Mouse (Mus musculus) hindbrain, postnatal 0 days (tissue): Measurements from ENCODE around the gene Ap4b1. TPM values are rescaled to one million over a fixed set of nuclear protein-coding genes. Genes with fewer than 3 reads are reported as not detected.

Experiments used
- ATAC-seq: fragments of 200-750 bp; cut with Nextera tagmentation; 2 replicates; pipeline ENCODE4 v1.8.0; 2017; ENCODE audit warnings: mild to moderate bottlenecking, moderate TSS enrichment, moderate library complexity
- DNase-seq: peaks from one replicate; pipeline ENCODE4 v3.0.0-alpha.2; 2015; ENCODE audit warnings: low spot score
- H3K27ac ChIP-seq: fragments of 300-500 bp; sonication (generic); 2 replicates; pipeline ENCODE4 v1.5.1; 2014; ENCODE audit warnings: mild to moderate bottlenecking
- H3K27me3 ChIP-seq: fragments of 300-500 bp; sonication (generic); 2 replicates; pipeline ENCODE4 v1.6.1; 2014; ENCODE audit warnings: low read length, mixed read lengths; ENCODE audit not compliant: insufficient read depth
- H3K36me3 ChIP-seq: fragments of 300-500 bp; sonication (generic); 2 replicates; pipeline ENCODE4 v1.6.1; 2014; ENCODE audit warnings: low read length, mixed read lengths; ENCODE audit not compliant: insufficient read depth
- H3K4me1 ChIP-seq: fragments of 300-500 bp; sonication (generic); 2 replicates; pipeline ENCODE4 v1.6.1; 2014; ENCODE audit warnings: antibody characterized with exemption, low read length, mixed read lengths; ENCODE audit not compliant: insufficient read depth
- H3K4me2 ChIP-seq: fragments of 300-500 bp; sonication (generic); 2 replicates; pipeline ENCODE4 v1.6.1; 2014; ENCODE audit warnings: low read depth, mild to moderate bottlenecking, low read length, moderate library complexity, mixed read lengths
- H3K4me3 ChIP-seq: fragments of 300-500 bp; sonication (generic); 2 replicates; pipeline ENCODE4 v1.5.1; 2014; ENCODE audit warnings: low read length
- H3K9ac ChIP-seq: fragments of 300-500 bp; sonication (generic); replicated peaks from 2 replicates; pipeline ENCODE4 v1.6.1; 2014; ENCODE audit warnings: mild to moderate bottlenecking, low read length, moderate library complexity, mixed read lengths
- H3K9me3 ChIP-seq: fragments of 300-500 bp; sonication (generic); 2 replicates; pipeline ENCODE4 v1.6.1; 2016; ENCODE audit warnings: low read length, mixed read lengths
- CTCF ChIP-seq: IDR thresholded peaks from 2 replicates; pipeline ENCODE4 v1.5.1; 2016; ENCODE audit warnings: antibody characterized with exemption, control low read depth, low read depth
- WGBS: fragments of 180-500 bp; shearing (Covaris S2); extraction: QIAGEN DNeasy Blood & Tissue Kit; methylation state at CpG from one replicate; pipeline ENCODE4 v1.1.7; 2014; 5-methylcytosine and 5-hydroxymethylcytosine counted together
- polyA plus RNA-seq: library from polyadenylated mRNA; unstranded; fragments of >200 nt; fragmentation: Nextera tagmentation; extraction: Ambion mirVana; gene quantifications from 2 replicates; pipeline ENCODE4 v1.2.1, GENCODE M21; 2015
- total RNA-seq: library from RNA; depleted of rRNA; stranded (reverse); fragments of >200 nt; gene quantifications from 2 replicates; pipeline ENCODE4 v1.2.3, GENCODE M21; 2014

The Ap4b1 gene
- total and polyA plus RNA-seq, 2 experiments from 2014 or later = 16.4 to 25.8 TPM

DNA sequence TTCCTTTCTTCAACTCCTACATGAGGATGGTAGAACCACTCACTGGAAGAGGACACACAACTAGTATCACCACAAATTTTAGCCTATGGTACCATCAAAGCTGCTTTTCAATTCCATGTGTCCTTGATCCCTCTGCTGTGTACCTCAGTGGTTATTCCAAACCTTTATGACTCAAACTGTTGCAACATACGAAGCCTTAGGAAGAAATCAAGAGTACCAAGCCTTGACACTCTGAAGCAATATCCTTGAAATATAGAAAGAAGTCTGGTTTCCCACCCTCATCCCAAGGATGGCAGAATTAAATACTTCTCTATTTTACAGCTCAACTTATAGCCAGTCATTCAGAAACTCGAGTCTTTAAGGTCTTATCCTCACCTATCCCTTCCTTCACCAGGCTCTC, 12.9 kb upstream of the Ap4b1 start:
- no peak for ATAC-seq
- no peaks in the 10 kb centered on the region for H3K36me3 ChIP-seq
- 67% methylated on average over 2 of the region's 2 CpGs for WGBS

DNA sequence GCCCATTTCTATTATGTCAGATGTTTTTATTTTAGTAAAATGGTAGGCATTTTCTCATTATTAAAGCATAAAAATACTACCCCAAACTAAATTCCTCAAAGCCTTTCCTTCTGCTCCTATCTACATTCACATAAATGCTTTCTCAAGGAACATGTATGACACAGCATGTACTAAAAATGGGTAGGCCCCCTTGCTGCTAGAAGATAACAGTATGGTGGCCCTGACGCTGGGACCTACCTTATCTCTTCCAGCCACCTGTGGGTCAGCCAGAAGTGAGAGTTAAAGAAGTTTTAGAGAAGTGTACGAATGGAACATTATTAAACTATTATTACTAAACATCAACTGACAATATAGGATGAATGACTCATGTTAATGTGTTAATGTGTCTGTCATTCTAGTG, 9.8 kb upstream of the Ap4b1 start:
- H3K9ac ChIP-seq = no peak overlapping the region
- DNase-seq (no peak), ATAC-seq (no peak)
- TF ChIP-seq CTCF = no peak
- no peaks in the 10 kb centered on the region for H3K4me1 ChIP-seq
- no peak overlapping the region for H3K4me2 ChIP-seq
- no peaks in the 10 kb centered on the region for H3K27me3 ChIP-seq
- H3K36me3 ChIP-seq = peaks cover 17% of the 10 kb centered on the region
- no peak overlapping the region for H3K4me3 ChIP-seq
- 79% methylated on average over 2 of the region's 2 CpGs for WGBS
- no peak overlapping the region for H3K27ac ChIP-seq
- no peaks in the 10 kb centered on the region for H3K9me3 ChIP-seq

More for the DNA sequence above, 12.9 kb upstream of the Ap4b1 start:
- Histone ChIP-seq H3K9me3 (no peaks in the 10 kb centered on the region), H3K4me2 (no peak overlapping the region), H3K4me3 (no peak overlapping the region), H3K27ac (no peak overlapping the region), H3K9ac (no peak overlapping the region), H3K27me3 (no peaks in the 10 kb centered on the region), H3K4me1 (no peaks in the 10 kb centered on the region)
- no peak for TF ChIP-seq CTCF
- DNase-seq = no peak

DNA sequence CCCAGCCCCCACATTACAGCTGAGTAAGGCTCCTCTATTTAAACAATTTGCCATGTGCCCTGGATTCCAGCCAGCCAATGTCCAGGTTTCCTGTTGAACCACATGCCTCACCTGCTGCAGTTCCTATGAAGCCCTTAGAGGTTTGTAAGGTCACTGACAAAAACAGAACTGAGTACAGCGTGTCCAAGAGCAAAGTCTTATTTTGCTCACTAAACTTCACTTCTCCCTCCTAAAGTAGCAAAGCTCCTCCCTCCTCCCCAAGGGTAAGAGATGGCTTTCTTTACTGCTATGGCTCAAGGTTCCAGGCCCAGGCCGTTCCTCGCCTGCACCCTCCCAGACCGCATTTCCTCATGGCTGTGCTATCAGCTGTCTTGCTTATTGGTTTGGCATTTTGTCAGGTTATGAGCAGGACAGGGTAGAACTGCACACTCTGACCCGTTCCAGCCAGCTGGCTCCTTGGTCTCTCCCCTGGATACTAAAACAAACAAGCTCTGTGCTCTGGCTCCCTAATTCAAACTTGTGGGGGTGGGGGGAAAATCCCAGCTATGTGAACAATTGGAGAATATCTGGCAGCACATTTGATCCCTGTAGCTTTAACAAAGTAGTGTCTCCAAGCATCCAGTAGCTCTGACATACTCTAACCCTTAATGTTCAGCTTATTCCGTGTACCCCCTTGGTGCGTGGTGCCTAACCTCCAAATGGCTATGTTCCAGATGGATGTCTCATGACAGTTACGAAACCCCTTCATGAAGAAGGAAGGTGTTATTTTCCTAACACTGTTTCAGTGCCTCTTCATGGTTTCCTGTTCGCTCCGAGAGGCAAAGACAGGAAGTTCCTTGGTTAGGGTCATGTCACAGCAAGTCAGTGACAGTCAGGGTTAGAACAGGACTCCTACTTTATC, 7.4 kb upstream of the Ap4b1 start:
- TF ChIP-seq CTCF = no peak
- H3K27me3 ChIP-seq = no peaks in the 10 kb centered on the region
- 70% methylated on average over 10 of the region's 10 CpGs for WGBS

DNA sequence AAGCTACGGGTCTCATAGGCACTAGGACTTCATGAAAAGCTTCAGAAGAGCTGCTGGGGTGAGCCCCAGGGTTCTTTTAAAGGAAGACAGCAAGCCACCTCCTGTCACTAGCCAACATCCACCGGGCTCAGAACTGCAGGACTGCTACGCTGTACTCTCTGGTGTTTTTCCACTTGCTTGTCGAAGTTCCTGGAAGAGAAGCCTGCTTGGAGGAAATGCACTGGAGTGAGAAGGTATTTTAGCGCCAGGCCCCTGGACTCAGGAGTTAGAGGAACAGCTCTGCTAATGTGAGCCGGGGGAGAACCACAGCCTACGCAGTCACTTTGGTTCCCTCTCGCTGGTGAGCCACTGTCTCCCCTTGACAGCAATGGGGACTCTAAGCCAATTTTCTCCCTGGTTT, 6.5 kb upstream of the Ap4b1 start:
- WGBS = 83% methylated on average over 8 of the region's 8 CpGs
- no peaks in the 10 kb centered on the region for H3K9me3 ChIP-seq
- peaks cover 3% of the 10 kb centered on the region; the same call in 1 of the 2 replicates for H3K4me1 ChIP-seq
- H3K36me3 ChIP-seq = peaks cover 21% of the 10 kb centered on the region
- no peak overlapping the region for H3K4me2 ChIP-seq
- ATAC-seq (no peak), DNase-seq (no peak)
- H3K27ac ChIP-seq = no peak overlapping the region
- H3K4me3 ChIP-seq = no peak overlapping the region
- H3K27me3 ChIP-seq = no peaks in the 10 kb centered on the region
- no peak overlapping the region for H3K9ac ChIP-seq
- TF ChIP-seq CTCF = no peak

More for the DNA sequence above, 7.4 kb upstream of the Ap4b1 start:
- Histone ChIP-seq H3K9ac (no peak overlapping the region), H3K36me3 (peaks cover 21% of the 10 kb centered on the region), H3K27ac (peak overlapping the region; percentile 57; the same call in 1 of the 2 replicates), H3K4me2 (no peak overlapping the region), H3K9me3 (no peaks in the 10 kb centered on the region), H3K4me1 (no peaks in the 10 kb centered on the region), H3K4me3 (no peak overlapping the region)
- peak; percentile 85 for ATAC-seq
- peak; percentile 64 for DNase-seq

GRCm38 (mm10) chr3:103805671-103806070, 3.6 kb upstream of the Ap4b1 start:
- Histone ChIP-seq H3K27me3 (no peaks in the 10 kb centered on the region), H3K9ac (no peak overlapping the region), H3K27ac (no peak overlapping the region), H3K4me3 (no peak overlapping the region), H3K36me3 (peaks cover 21% of the 10 kb centered on the region), H3K4me2 (no peak overlapping the region), H3K4me1 (peaks cover 15% of the 10 kb centered on the region), H3K9me3 (no peaks in the 10 kb centered on the region)
- ATAC-seq = no peak
- DNase-seq = no peak
- 89% methylated on average over 1 of the region's 1 CpGs for WGBS
- TF ChIP-seq CTCF = no peak

DNA sequence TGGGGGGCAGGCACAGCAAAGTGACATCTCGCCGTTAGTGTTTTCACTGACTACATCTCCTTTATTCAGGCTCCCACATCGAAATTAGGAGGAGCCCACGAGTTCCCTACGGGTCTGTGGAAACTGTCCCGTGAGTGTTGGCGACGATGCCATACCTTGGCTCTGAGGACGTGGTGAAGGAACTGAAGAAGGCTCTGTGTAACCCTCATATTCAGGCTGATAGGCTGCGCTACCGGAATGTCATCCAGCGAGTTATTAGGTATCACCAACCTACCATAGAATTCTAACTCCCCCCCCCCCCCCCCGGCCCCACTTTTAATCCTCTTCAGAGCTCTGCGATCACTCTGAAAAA, 455 bp downstream of the Ap4b1 start:
- H3K9ac ChIP-seq = peak overlapping the region; percentile 87
- H3K9me3 ChIP-seq = no peaks in the 10 kb centered on the region
- 3% methylated on average over 14 of the region's 14 CpGs for WGBS
- peak overlapping the region; percentile 93 for H3K27ac ChIP-seq
- no peaks in the 10 kb centered on the region for H3K27me3 ChIP-seq
- DNase-seq = no peak
- peak overlapping the region; percentile 88 for H3K4me3 ChIP-seq
- H3K36me3 ChIP-seq = peaks cover 3% of the 10 kb centered on the region; the same call in 1 of the 2 replicates
- H3K4me2 ChIP-seq = peak overlapping the region; percentile 89
- no peak for TF ChIP-seq CTCF
- ATAC-seq = no peak; the same call in 1 of the 2 replicates
- peaks cover 15% of the 10 kb centered on the region for H3K4me1 ChIP-seq

DNA sequence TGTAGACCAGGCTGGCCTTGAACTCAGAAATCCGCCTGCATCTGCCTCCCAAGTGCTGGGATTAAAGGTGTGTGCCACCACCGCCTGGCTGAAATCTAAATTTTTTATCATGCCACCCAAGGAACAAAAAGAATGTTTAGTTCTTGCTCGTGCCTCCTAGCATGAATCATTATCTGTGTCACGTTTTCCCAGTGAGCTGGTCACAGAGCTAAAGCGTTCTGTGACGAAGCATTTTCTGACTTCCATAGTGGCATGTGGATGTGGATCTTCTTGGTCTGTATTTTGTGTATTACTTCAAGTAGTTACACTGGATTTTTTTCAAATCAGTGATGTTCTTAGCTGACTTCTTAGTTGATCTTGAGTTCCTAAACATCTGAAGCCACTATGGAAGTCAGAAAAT, 1.6 kb downstream of the Ap4b1 start:
- no peak for ATAC-seq
- peaks cover 7% of the 10 kb centered on the region; the same call in 1 of the 2 replicates for H3K36me3 ChIP-seq
- 91% methylated on average over 6 of the region's 6 CpGs for WGBS

More for the DNA sequence above, 1.6 kb downstream of the Ap4b1 start:
- H3K9ac ChIP-seq = no peak overlapping the region
- no peaks in the 10 kb centered on the region for H3K27me3 ChIP-seq
- no peak for TF ChIP-seq CTCF
- H3K4me3 ChIP-seq = no peak overlapping the region
- no peaks in the 10 kb centered on the region for H3K9me3 ChIP-seq
- H3K27ac ChIP-seq = no peak overlapping the region
- DNase-seq = no peak
- no peak overlapping the region for H3K4me2 ChIP-seq
- H3K4me1 ChIP-seq = peaks cover 15% of the 10 kb centered on the region
